Mouse (Mus musculus) lung, adult 2 months (tissue): Measurements from ENCODE around the gene Stk10.

Experiments used
- CTCF ChIP-seq: fragments of 200-500 bp; IDR thresholded peaks from 2 replicates; pipeline ENCODE4 v1.5.1; 2011; ENCODE audit warnings: mild to moderate bottlenecking, low read length, control low read depth; ENCODE audit not compliant: insufficient read depth
- POLR2A ChIP-seq: fragments of 200-500 bp; IDR thresholded peaks from 2 replicates; pipeline ENCODE4 v1.6.1; 2011; ENCODE audit warnings: low read depth, mild to moderate bottlenecking, control low read depth, low read length, borderline replicate concordance; ENCODE audit errors: extremely low read depth

DNA sequence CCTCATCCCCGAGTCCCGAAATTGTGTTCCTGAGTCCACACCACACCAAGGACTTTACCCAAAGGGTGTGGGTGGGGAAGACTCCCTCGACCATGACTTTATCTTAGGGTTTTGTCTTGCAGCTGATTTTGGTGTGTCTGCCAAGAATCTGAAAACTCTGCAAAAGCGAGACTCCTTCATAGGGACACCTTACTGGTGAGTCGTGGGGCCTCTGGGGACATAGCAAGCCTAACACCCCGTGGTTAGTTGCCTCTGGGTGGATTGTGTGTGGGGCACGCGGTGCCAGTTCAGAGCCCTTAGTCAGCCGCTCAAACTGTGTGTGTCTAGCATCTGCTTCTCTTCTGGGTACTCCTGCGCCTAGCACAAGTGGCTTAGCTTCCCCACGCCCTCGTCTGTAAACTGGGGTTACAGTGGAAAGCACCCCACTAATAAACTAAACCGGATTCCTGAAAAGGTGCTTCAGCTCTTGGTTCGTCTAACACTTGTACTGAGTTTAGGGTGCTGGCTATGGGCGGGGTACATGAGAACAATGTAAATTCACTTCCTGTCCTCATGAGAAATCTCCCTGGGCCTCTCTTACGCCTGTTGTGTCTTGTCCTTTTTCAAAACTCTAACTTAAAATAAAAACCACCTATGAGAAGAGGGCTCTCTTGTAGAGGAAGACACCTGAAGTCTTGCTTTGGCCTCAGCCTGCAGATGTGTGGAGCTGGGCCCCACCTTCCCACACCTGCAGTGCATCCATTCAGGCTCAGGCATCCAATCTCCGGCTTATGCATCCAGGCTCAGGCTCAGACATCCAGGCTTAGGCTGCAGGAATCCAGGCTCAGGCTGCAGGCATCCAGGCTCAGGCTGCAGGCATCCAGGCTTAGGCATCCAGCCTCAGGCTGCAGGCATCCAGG is 54.3 kb downstream of the Stk10 start:
- TF ChIP-seq CTCF (no peak), POLR2A (no peak)
